Mouse (Mus musculus) adrenal gland, postnatal 36 days (tissue): ENCODE results near the gene Tirap. TPM values are rescaled to one million over a fixed set of nuclear protein-coding genes. Genes with fewer than 3 reads are reported as not detected.
"Not testable (repeated sequence)": the region's sequence is repeated elsewhere in the genome, so short reads cannot be mapped to it uniquely, and the experiment has no call there.

Experiments
- DNase-seq, 2 experiments: peaks; one replicate each; pipeline ENCODE4 v3.0.0; 2021; ENCODE audit warnings: mixed read lengths in 1 of 2
- total RNA-seq, 2 experiments: library from RNA; stranded (reverse); gene quantifications; 2 replicates each; pipeline ENCODE4 v1.2.3; 2021

The Tirap gene
- total RNA-seq, 2 experiments from 2014 or later = 5.6 to 6.5 TPM

GRCm38 (mm10) chr9:35147261-35147660 is 52.8 kb downstream of the Tirap start:
- DNase-seq = not testable (repeated sequence)

GRCm38 (mm10) chr9:35145829-35146228 is 54.3 kb downstream of the Tirap start:
- DNase-seq = no peak

- DNase-seq = no peak
Observed at GRCm38 (mm10) chr9:35145118-35145517, 55.0 kb downstream of the Tirap start.

GRCm38 (mm10) chr9:35142221-35142620 is 57.9 kb downstream of the Tirap start:
- DNase-seq = no peak

- DNase-seq = no peak
Observed at GRCm38 (mm10) chr9:35139231-35139744, 60.8 kb downstream of the Tirap start.

GRCm38 (mm10) chr9:35138029-35138428 is 62.1 kb downstream of the Tirap start:
- no peak for DNase-seq

GRCm38 (mm10) chr9:35135575-35135974 is 64.5 kb downstream of the Tirap start:
- DNase-seq = peak; percentile 55 to 61

Other genes with a start within 250 kb of the Tirap start
- gene St3gal4, start 81.0 kb downstream of the Tirap start, total RNA-seq = 10 to 100 TPM; 28.6 to 48.4 TPM
- 10 to 100 TPM; 20.0 to 29.3 TPM for gene Dcps, start 24.2 kb downstream of the Tirap start, total RNA-seq
- 100 to 1,000 TPM; 166 to 172 TPM for gene Srpr, start 116 bp downstream of the Tirap start, total RNA-seq
- gene Foxred1, start 10.8 kb upstream of the Tirap start, total RNA-seq = 10 to 100 TPM; 50.7 to 54.4 TPM
- 10 to 100 TPM; 11.4 to 14.0 TPM for gene Fam118b, start 67.5 kb upstream of the Tirap start, total RNA-seq
- gene Rpusd4, start 67.6 kb upstream of the Tirap start, total RNA-seq = 10 to 100 TPM; 17.7 to 19.0 TPM
- gene Cdon, start 220.8 kb upstream of the Tirap start, total RNA-seq = 10 to 100 TPM; 14.2 to 17.9 TPM